Mouse (Mus musculus) stomach, adult 2 months (tissue): ENCODE data around the gene Gm21767. TPM values are rescaled to one million over a fixed set of nuclear protein-coding genes. Genes with fewer than 3 reads are reported as not detected.

Experiments used
- polyA plus RNA-seq: library from polyadenylated mRNA; depleted of rRNA; stranded (reverse); fragments of >200 nt; gene quantifications from 2 replicates; pipeline ENCODE4 v1.2.3, GENCODE M21; 2012; rRNA removed

The Gm21767 gene
- polyA plus RNA-seq: not detected in 2 replicates

GRCm38 (mm10) chrY:13941438-13941837 is at the start of gene Gm21767:
TSS of gene Gm21767 (plus strand) at chrY:13941738.

